Mouse (Mus musculus): Measurements from ENCODE around the gene Fem1a.
A peak's percentile ranks its signal among the peaks of the same experiment; 100 is the strongest.
"Not testable (repeated sequence)": the region's sequence is repeated elsewhere in the genome, so short reads cannot be mapped to it uniquely, and the experiment has no call there.

Gene Fem1a

GRCm38 (mm10) chr17:56255429-56255828 lies 1.2 kb upstream of the Fem1a start:
- DNase-seq (ENCODE audit: low spot score in 2 of 2), result no peak

- peak; percentile 92 to 98 for DNase-seq (ENCODE audit: low spot score in 2 of 2)
These were observed 759 bp upstream of the Fem1a start for GRCm38 (mm10) chr17:56255863-56256238.

- no peak for DNase-seq (ENCODE audit: low spot score in 2 of 2)
These were observed 728 bp downstream of the Fem1a start for GRCm38 (mm10) chr17:56257181-56257894.

- not testable (repeated sequence) for DNase-seq (ENCODE audit: low spot score in 2 of 2)
These were observed 1.7 kb downstream of the Fem1a start for GRCm38 (mm10) chr17:56258269-56258668.

GRCm38 (mm10) chr17:56258812-56259211 lies 2.2 kb downstream of the Fem1a start:
- DNase-seq (ENCODE audit: low spot score in 2 of 2), result not testable (repeated sequence)

GRCm38 (mm10) chr17:56259301-56260037 lies 2.9 kb downstream of the Fem1a start:
- DNase-seq (ENCODE audit: low spot score in 2 of 2), result no peak

- DNase-seq (ENCODE audit: low spot score in 2 of 2), result no peak
These were observed 4.6 kb downstream of the Fem1a start for GRCm38 (mm10) chr17:56261166-56261565.

- DNase-seq (ENCODE audit: low spot score in 2 of 2), result no peak
These were observed 6.1 kb downstream of the Fem1a start for GRCm38 (mm10) chr17:56262645-56263094.

GRCm38 (mm10) chr17:56264020-56264419 lies 7.4 kb downstream of the Fem1a start:
- DNase-seq (ENCODE audit: low spot score in 2 of 2), result peak; percentile 52 to 71

GRCm38 (mm10) chr17:56265011-56265410 lies 8.4 kb downstream of the Fem1a start:
- no peak for DNase-seq (ENCODE audit: low spot score in 2 of 2)

- DNase-seq (ENCODE audit: low spot score in 2 of 2), result no peak
These were observed 9.3 kb downstream of the Fem1a start for GRCm38 (mm10) chr17:56265869-56266268.

- no peak for DNase-seq (ENCODE audit: low spot score in 2 of 2)
These were observed 9.7 kb downstream of the Fem1a start for GRCm38 (mm10) chr17:56266271-56266670.

- DNase-seq (ENCODE audit: low spot score in 2 of 2), result peak; percentile 40 to 59
These were observed 12.6 kb downstream of the Fem1a start for GRCm38 (mm10) chr17:56269153-56269630.

- DNase-seq (ENCODE audit: low spot score in 2 of 2), result no peak
These were observed 13.1 kb downstream of the Fem1a start for GRCm38 (mm10) chr17:56269741-56270140.

GRCm38 (mm10) chr17:56271609-56272253 lies 15.1 kb downstream of the Fem1a start:
- DNase-seq (ENCODE audit: low spot score in 2 of 2), result no peak

GRCm38 (mm10) chr17:56272644-56273043 lies 16.0 kb downstream of the Fem1a start:
- DNase-seq (ENCODE audit: low spot score in 2 of 2), result no peak

GRCm38 (mm10) chr17:56273482-56273881 lies 16.9 kb downstream of the Fem1a start:
- no peak for DNase-seq (ENCODE audit: low spot score in 2 of 2)

- no peak for DNase-seq (ENCODE audit: low spot score in 2 of 2)
These were observed 17.4 kb downstream of the Fem1a start for GRCm38 (mm10) chr17:56273986-56274385.

- no peak for DNase-seq (ENCODE audit: low spot score in 2 of 2)
These were observed 19.4 kb downstream of the Fem1a start for GRCm38 (mm10) chr17:56275842-56276480.

GRCm38 (mm10) chr17:56276643-56277566 lies 20.3 kb downstream of the Fem1a start, which contains the start of gene Ticam1:
Ticam1 (minus strand) TSS chr17:56276786.
- DNase-seq (ENCODE audit: low spot score in 2 of 2), result peak; percentile 80 to 93

GRCm38 (mm10) chr17:56277567-56277893 lies 20.9 kb downstream of the Fem1a start:
- DNase-seq (ENCODE audit: low spot score in 2 of 2), result no peak
